ENCODE assay signal across 8 mouse cellular contexts in the genomic region with DNA sequence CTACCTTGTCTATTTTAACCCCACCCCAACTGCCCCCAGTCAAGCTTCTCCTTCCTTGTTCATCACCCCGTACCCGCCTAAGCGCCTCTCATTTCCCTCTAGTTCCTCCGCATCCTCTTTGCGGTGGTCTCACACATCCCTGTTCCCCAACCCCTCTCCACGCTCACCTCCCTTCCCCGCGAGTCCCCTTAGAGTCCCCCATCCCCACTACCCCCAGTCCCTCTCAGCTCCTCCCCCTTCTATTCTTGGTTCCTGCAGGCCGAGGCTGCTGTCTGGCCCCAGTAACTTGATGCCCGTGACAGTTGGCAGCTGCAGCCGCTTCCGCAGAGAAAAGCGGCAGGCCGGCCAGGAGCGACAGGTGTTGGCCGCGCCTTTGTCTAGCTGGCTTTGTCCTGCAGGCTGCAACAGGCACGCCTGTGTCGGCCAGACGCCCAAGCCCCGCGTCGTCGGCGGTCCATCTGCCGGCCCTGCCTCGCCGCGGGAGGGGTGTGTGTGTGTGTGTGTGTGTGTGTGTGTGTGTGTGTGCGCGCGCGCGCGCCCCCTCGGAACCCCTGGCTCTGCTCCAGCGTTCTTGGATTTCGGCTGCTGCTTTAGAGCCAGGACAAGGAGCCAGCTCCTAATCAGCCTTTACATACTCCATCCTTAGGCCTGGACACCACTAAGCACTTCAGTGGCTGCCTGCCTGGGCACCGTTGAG. TPM values are rescaled to one million over a fixed set of nuclear protein-coding genes. Genes with fewer than 3 reads are reported as not detected.
DNase-seq lines count a peak whose midpoint lies in the region; ATAC-seq lines count a peak whose summit lies in the region.

A gene (minus strand): TSS at position 141 of the 697 bp plus-strand sequence.

- DNase-seq in T-cell, adult 2 months (ENCODE audit: low spot score) = peak; percentile 10
- peak; percentile 95 to 98 for DNase-seq in cerebellum, postnatal 14 days
- peak; percentile 89 for DNase-seq in gastrocnemius, postnatal 14 days
- DNase-seq in induced T-regulatory cell, adult 2 months (ENCODE audit: low read depth) = peak; percentile 65
- DNase-seq in left cerebral cortex, postnatal 25 days (ENCODE audit: low spot score in 2 of 2) = peak in 1 of 2 experiments; percentile 49
- peak; percentile 87 for DNase-seq in right cerebral cortex, postnatal 4 days

- intact Hi-C loops in gastrocnemius, postnatal 14 days (cut with DNase I; ENCODE audit: low total_unique reads) = no loop called here
- intact Hi-C loops in left cerebral cortex, postnatal 25 days (cut with DNase I) = loop anchor here (1.0 kb wide), 1 partner anchor 15 kb away; no protein-coding TSS in a partner anchor

- ATAC-seq in megakaryocyte-erythroid progenitor cell, adult 5-6 weeks (replicated peaks; ENCODE audit: low FRiP score, low TSS enrichment, poor library complexity, severe bottlenecking) = no peak
- ATAC-seq in erythroid progenitor cell, adult 5-6 weeks (replicated peaks; ENCODE audit: low FRiP score, poor library complexity, severe bottlenecking) = no peak

RNA-seq across cellular contexts. Expression of the gene that starts here (rescaled TPM):
- 10 to 100 TPM; 13.6 to 15.2 TPM for total RNA-seq in gastrocnemius, postnatal 14 days (2021)
- total RNA-seq in left cerebral cortex, postnatal 25 days (2021) = 10 to 100 TPM; 12.4 to 13.1 TPM
- 20.1 and 22.5 TPM in 2 replicates for total RNA-seq in megakaryocyte-erythroid progenitor cell, adult 5-6 weeks (2014; fragmentation: Nextera tagmentation)
- total RNA-seq in megakaryocyte-erythroid progenitor cell, adult 5-6 weeks (2017) = 13.8 and 17.3 TPM in 2 replicates
- 1.7 and 11.2 TPM in 2 replicates for total RNA-seq in erythroid progenitor cell, adult 5-6 weeks (2015; ENCODE audit: low replicate concordance)
- 3.5 and 4.6 TPM in 2 replicates for total RNA-seq in erythroid progenitor cell, adult 5-6 weeks (2017; ENCODE audit: low replicate concordance)
